Mouse (Mus musculus): ENCODE results near the gene Fam204a.

Gene Fam204a

GRCm38 (mm10) chr19:60225899-60226844, at the start of gene Fam204a:
Gene Fam204a (minus strand): TSS chr19:60226701.
- peak; percentile 100 for ATAC-seq (ENCODE audit: insufficient number of reproducible peaks, low FRiP score, low TSS enrichment)

- no peak for ATAC-seq (ENCODE audit: insufficient number of reproducible peaks, low FRiP score, low TSS enrichment)
Observed at GRCm38 (mm10) chr19:60265789-60266188, 39.3 kb upstream of the Fam204a start.

GRCm38 (mm10) chr19:60260689-60261088, 34.2 kb upstream of the Fam204a start:
- ATAC-seq (ENCODE audit: insufficient number of reproducible peaks, low FRiP score, low TSS enrichment), result no peak

- ATAC-seq (ENCODE audit: insufficient number of reproducible peaks, low FRiP score, low TSS enrichment), result no peak
Observed at GRCm38 (mm10) chr19:60252021-60252420, 25.5 kb upstream of the Fam204a start.

GRCm38 (mm10) chr19:60251197-60251596, 24.7 kb upstream of the Fam204a start:
- no peak for ATAC-seq (ENCODE audit: insufficient number of reproducible peaks, low FRiP score, low TSS enrichment)

GRCm38 (mm10) chr19:60245250-60245649, 18.7 kb upstream of the Fam204a start:
- ATAC-seq (ENCODE audit: insufficient number of reproducible peaks, low FRiP score, low TSS enrichment), result no peak

GRCm38 (mm10) chr19:60242620-60243019, 16.1 kb upstream of the Fam204a start:
- no peak for ATAC-seq (ENCODE audit: insufficient number of reproducible peaks, low FRiP score, low TSS enrichment)

- ATAC-seq (ENCODE audit: insufficient number of reproducible peaks, low FRiP score, low TSS enrichment), result no peak
Observed at GRCm38 (mm10) chr19:60241916-60242602, 15.6 kb upstream of the Fam204a start.

GRCm38 (mm10) chr19:60231542-60231941, 5.0 kb upstream of the Fam204a start:
- ATAC-seq (ENCODE audit: insufficient number of reproducible peaks, low FRiP score, low TSS enrichment), result no peak

GRCm38 (mm10) chr19:60226845-60227235, 339 bp upstream of the Fam204a start:
- ATAC-seq (ENCODE audit: insufficient number of reproducible peaks, low FRiP score, low TSS enrichment), result peak; percentile 26

GRCm38 (mm10) chr19:60219395-60219794, 7.1 kb downstream of the Fam204a start:
- no peak for ATAC-seq (ENCODE audit: insufficient number of reproducible peaks, low FRiP score, low TSS enrichment)

GRCm38 (mm10) chr19:60217985-60218384, 8.5 kb downstream of the Fam204a start:
- ATAC-seq (ENCODE audit: insufficient number of reproducible peaks, low FRiP score, low TSS enrichment), result no peak

GRCm38 (mm10) chr19:60208173-60208572, 18.3 kb downstream of the Fam204a start:
- ATAC-seq (ENCODE audit: insufficient number of reproducible peaks, low FRiP score, low TSS enrichment), result no peak

GRCm38 (mm10) chr19:60204176-60204575, 22.3 kb downstream of the Fam204a start:
- ATAC-seq (ENCODE audit: insufficient number of reproducible peaks, low FRiP score, low TSS enrichment), result no peak

- ATAC-seq (ENCODE audit: insufficient number of reproducible peaks, low FRiP score, low TSS enrichment), result no peak
Observed at GRCm38 (mm10) chr19:60200294-60200693, 26.2 kb downstream of the Fam204a start.

- ATAC-seq (ENCODE audit: insufficient number of reproducible peaks, low FRiP score, low TSS enrichment), result no peak
Observed at GRCm38 (mm10) chr19:60199152-60199551, 27.3 kb downstream of the Fam204a start.

- no peak for ATAC-seq (ENCODE audit: insufficient number of reproducible peaks, low FRiP score, low TSS enrichment)
Observed at GRCm38 (mm10) chr19:60192790-60193189, 33.7 kb downstream of the Fam204a start.

GRCm38 (mm10) chr19:60189206-60189605, 37.3 kb downstream of the Fam204a start:
- ATAC-seq (ENCODE audit: insufficient number of reproducible peaks, low FRiP score, low TSS enrichment), result no peak

- no peak for ATAC-seq (ENCODE audit: insufficient number of reproducible peaks, low FRiP score, low TSS enrichment)
Observed at GRCm38 (mm10) chr19:60182901-60183300, 43.6 kb downstream of the Fam204a start.

- no peak for ATAC-seq (ENCODE audit: insufficient number of reproducible peaks, low FRiP score, low TSS enrichment)
Observed at GRCm38 (mm10) chr19:60182171-60182570, 44.3 kb downstream of the Fam204a start.

- no peak for ATAC-seq (ENCODE audit: insufficient number of reproducible peaks, low FRiP score, low TSS enrichment)
Observed at GRCm38 (mm10) chr19:60178771-60179563, 47.5 kb downstream of the Fam204a start.
